Mouse (Mus musculus) stomach, postnatal 0 days (tissue): ENCODE data around the gene Glrx5. TPM values are rescaled to one million over a fixed set of nuclear protein-coding genes. Genes with fewer than 3 reads are reported as not detected.

Source experiments
- ATAC-seq: fragments of 200-750 bp; cut with Nextera tagmentation; 2 replicates; pipeline ENCODE4 v1.8.0; 2017; ENCODE audit not compliant: low FRiP score, low TSS enrichment
- DNase-seq: peaks from one replicate; pipeline ENCODE4 v3.0.0-alpha.2; 2016; ENCODE audit warnings: low spot score
- H3K27ac ChIP-seq: fragments of 300-500 bp; sonication (generic); replicated peaks from 2 replicates; pipeline ENCODE4 v1.5.1; 2014; ENCODE audit warnings: mild to moderate bottlenecking, control low read depth
- H3K27me3 ChIP-seq: fragments of 300-500 bp; sonication (generic); 2 replicates; pipeline ENCODE4 v1.6.1; 2014; ENCODE audit warnings: low read length; ENCODE audit not compliant: control insufficient read depth, insufficient read depth
- H3K36me3 ChIP-seq: fragments of 300-500 bp; sonication (generic); 2 replicates; pipeline ENCODE4 v1.6.1; 2014; ENCODE audit warnings: low read length, mixed read lengths; ENCODE audit not compliant: control insufficient read depth, insufficient read depth
- H3K4me1 ChIP-seq: fragments of 300-500 bp; sonication (generic); replicated peaks from 2 replicates; pipeline ENCODE4 v1.6.1; 2014; ENCODE audit warnings: antibody characterized with exemption; ENCODE audit not compliant: control insufficient read depth, insufficient read depth
- H3K4me2 ChIP-seq: fragments of 300-500 bp; sonication (generic); replicated peaks from 2 replicates; pipeline ENCODE4 v1.6.1; 2014; ENCODE audit warnings: low read depth, mild to moderate bottlenecking, control low read depth, moderate library complexity
- H3K4me3 ChIP-seq: fragments of 300-500 bp; sonication (generic); 2 replicates; pipeline ENCODE4 v1.5.1; 2014; ENCODE audit warnings: low read depth, low read length, control low read depth
- H3K9ac ChIP-seq: fragments of 300-500 bp; sonication (generic); 2 replicates; pipeline ENCODE4 v1.6.1; 2014; ENCODE audit warnings: mild to moderate bottlenecking, low read length, control low read depth, mixed read lengths
- H3K9me3 ChIP-seq: fragments of 300-500 bp; sonication (generic); 2 replicates; pipeline ENCODE4 v1.6.1; 2016; ENCODE audit warnings: low read length; ENCODE audit not compliant: control insufficient read depth
- CTCF ChIP-seq: IDR thresholded peaks from 2 replicates; pipeline ENCODE4 v1.5.1; 2016; ENCODE audit warnings: antibody characterized with exemption, low read depth, mild to moderate bottlenecking, moderate library complexity
- EP300 ChIP-seq: optimal IDR thresholded peaks from 2 replicates; pipeline ENCODE3; 2016; ENCODE audit warnings: antibody characterized with exemption
- WGBS: fragments of 180-500 bp; shearing (Covaris S2); extraction: QIAGEN DNeasy Blood & Tissue Kit; methylation state at CpG from one replicate; pipeline ENCODE4 v1.1.7; 2014; 5-methylcytosine and 5-hydroxymethylcytosine counted together
- microRNA-seq: library from miRNA; unstranded; fragments of <30 nt; microRNA quantifications from one replicate; pipeline ENCODE4, GENCODE M21; 2016
- polyA plus RNA-seq: library from polyadenylated mRNA; unstranded; fragments of >200 nt; fragmentation: Nextera tagmentation; extraction: Ambion mirVana; gene quantifications from 2 replicates; pipeline ENCODE4 v1.2.1, GENCODE M21; 2015

Glrx5 gene
- polyA plus RNA-seq, 1 experiment from 2014 or later, result 134 TPM

DNA sequence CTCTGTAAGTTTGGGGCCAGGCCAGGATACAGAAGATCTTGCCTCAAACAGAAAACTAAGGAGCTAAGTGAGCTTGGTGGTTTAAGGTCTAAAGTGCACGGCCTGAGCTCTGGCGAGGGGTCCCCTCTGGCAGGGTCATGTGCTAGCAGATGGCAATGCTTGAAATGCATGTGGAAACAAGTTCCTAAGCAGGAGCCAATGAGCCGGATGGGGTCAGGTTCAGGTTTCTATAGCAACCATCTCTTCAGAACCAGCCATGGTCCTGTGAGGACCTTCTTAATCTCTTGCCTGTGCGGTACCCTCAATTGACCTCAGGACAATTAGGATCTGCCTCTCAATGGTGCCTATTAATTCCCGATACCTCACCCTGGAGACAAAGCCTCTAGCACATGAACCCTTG, 56.7 kb downstream of the Glrx5 start:
- H3K27ac ChIP-seq, result no peak overlapping the region
- no peak overlapping the region for H3K4me2 ChIP-seq
- no peaks in the 10 kb centered on the region for H3K4me1 ChIP-seq
- no peaks in the 10 kb centered on the region for H3K9me3 ChIP-seq
- TF ChIP-seq EP300 (no peak), CTCF (no peak)
- ATAC-seq, result no peak
- DNase-seq, result no peak
- H3K4me3 ChIP-seq, result no peak overlapping the region
- H3K9ac ChIP-seq, result no peak overlapping the region
- whole genome bisulfite sequencing, result 85% methylated on average over 5 of the region's 5 CpGs
- no peaks in the 10 kb centered on the region for H3K36me3 ChIP-seq
- no peaks in the 10 kb centered on the region for H3K27me3 ChIP-seq

- H3K36me3 ChIP-seq, result no peaks in the 10 kb centered on the region
- H3K27me3 ChIP-seq, result no peaks in the 10 kb centered on the region
- WGBS, result 77% methylated on average over 6 of the region's 6 CpGs
- TF ChIP-seq CTCF, result no peak
- no peak for TF ChIP-seq EP300
- H3K4me2 ChIP-seq, result no peak overlapping the region
- no peaks in the 10 kb centered on the region for H3K4me1 ChIP-seq
- ATAC-seq (no peak), DNase-seq (no peak)
- H3K9me3 ChIP-seq, result no peaks in the 10 kb centered on the region
- no peak overlapping the region for H3K9ac ChIP-seq
- no peak overlapping the region for H3K27ac ChIP-seq
- H3K4me3 ChIP-seq, result no peak overlapping the region
Observed at GRCm38 (mm10) chr12:105091604-105092003, 59.1 kb downstream of the Glrx5 start.

Small RNA genes within 50 kb of the gene (microRNA-seq; reads per million reads assigned to microRNA genes)
- gene Mir3069, result 0.96 reads per million

Other genes starting within 250 kb of the Glrx5 start
- 5.5 and 8.0 TPM in 2 replicates for gene Clmn, start 167.6 kb upstream of the Glrx5 start, polyA plus RNA-seq
- gene Syne3, start 22.9 kb upstream of the Glrx5 start, polyA plus RNA-seq, result 0.62 and 0.72 TPM in 2 replicates
- gene Tcl1b2, start 113.3 kb downstream of the Glrx5 start, polyA plus RNA-seq, result not detected in 2 replicates
- not detected in 2 replicates for gene Tcl1b1, start 127.0 kb downstream of the Glrx5 start, polyA plus RNA-seq
- gene Tcl1b5, start 143.7 kb downstream of the Glrx5 start, polyA plus RNA-seq, result not detected in 2 replicates
- gene Tcl1b3, start 158.4 kb downstream of the Glrx5 start, polyA plus RNA-seq, result not detected in 2 replicates
- gene Tcl1b4, start 169.3 kb downstream of the Glrx5 start, polyA plus RNA-seq, result not detected in 2 replicates
- not detected in 2 replicates for gene Tcl1, start 190.1 kb downstream of the Glrx5 start, polyA plus RNA-seq